8 mouse cellular contexts compared by ENCODE assay signal in genomic region chr19:60757099-60757785, GRCm38 (mm10). TPM values are rescaled to one million over a fixed set of nuclear protein-coding genes. Genes with fewer than 3 reads are reported as not detected.
DNase-seq lines count a peak whose midpoint lies in the region; ATAC-seq and TF ChIP-seq lines count a peak whose summit lies in the region.

No protein-coding gene starts in this region.

- no peak for DNase-seq in heart, postnatal 0 days (ENCODE audit: low spot score)
- DNase-seq in heart, postnatal 14 days = no peak
- no peak for DNase-seq in MEL (ENCODE audit: low read depth, low spot score)
- DNase-seq in embryo, embryonic 10 days (ENCODE audit: low spot score) = no peak
- no peak for DNase-seq in layer of hippocampus, postnatal 14 days (ENCODE audit: low spot score in 2 of 2)
- DNase-seq in layer of hippocampus, adult 18-20 months (ENCODE audit: low spot score in 2 of 2) = no peak

- no peaks in the 10 kb centered on the region for H3K27me3 ChIP-seq in heart, postnatal 0 days (ENCODE audit: control insufficient read depth, insufficient read depth, low read length)
- H3K27me3 ChIP-seq in MEL (ENCODE audit: control insufficient read depth in 1 of 2, insufficient read depth in 2 of 2, low read length in 2 of 2) = no peaks in the 10 kb centered on the region

- 0 out of 4 replicates have a peak, but pooled peaks of 1 of the 2 experiments have one; percentile 37 for TF ChIP-seq POLR2A in MEL (IDR thresholded peaks at IDR 0.05; ENCODE audit: control insufficient read depth in 1 of 2, insufficient read depth in 1 of 2, low read depth in 1 of 2, low read length in 2 of 2, poor library complexity in 1 of 2)

- H3K9me3 ChIP-seq in heart, postnatal 0 days (replicated peaks; ENCODE audit: control insufficient read depth, low read length) = no peaks in the 10 kb centered on the region
- H3K9me3 ChIP-seq in MEL (replicated peaks; ENCODE audit: insufficient read depth, low read length) = no peaks in the 10 kb centered on the region

- WGBS in heart, postnatal 0 days = 7% methylated on average over 25 of the region's 25 CpGs

- no peak for TF ChIP-seq EP300 in heart, postnatal 0 days (IDR thresholded peaks at IDR 0.05; ENCODE audit: low read depth)
- TF ChIP-seq EP300 in MEL (IDR thresholded peaks at IDR 0.05; ENCODE audit: low read depth in 1 of 2, low read length in 2 of 2) = peak in 1 of 2 experiments; percentile 17; a peak in 2 of 4 replicates

- peak overlapping the region; percentile 77 for H3K4me3 ChIP-seq in heart, postnatal 0 days (ENCODE audit: low read depth, low read length)
- peak overlapping the region; percentile 68 to 88 for H3K4me3 ChIP-seq in MEL (ENCODE audit: control insufficient read depth in 1 of 2, insufficient read depth in 1 of 2, low read depth in 2 of 2, low read length in 2 of 2)

- no peak for ATAC-seq in heart, postnatal 0 days (ENCODE audit: insufficient read depth, low read depth)
- peak; percentile 2; the same call in 1 of the 2 replicates for ATAC-seq in granulocyte monocyte progenitor cell, adult 5-6 weeks (replicated peaks; ENCODE audit: poor library complexity, severe bottlenecking)
- peak; percentile 13 for ATAC-seq in megakaryocyte-erythroid progenitor cell, adult 5-6 weeks (replicated peaks; ENCODE audit: low FRiP score, low TSS enrichment, poor library complexity, severe bottlenecking)

- H3K79me2 ChIP-seq in MEL (ENCODE audit: control insufficient read depth, insufficient read depth, low read length, poor library complexity) = peaks cover 6% of the 10 kb centered on the region; the same call in 1 of the 2 replicates

- no peaks in the 10 kb centered on the region for H3K4me1 ChIP-seq in heart, postnatal 0 days (ENCODE audit: control insufficient read depth, insufficient read depth)
- H3K4me1 ChIP-seq in MEL (ENCODE audit: control insufficient read depth in 1 of 2, insufficient read depth in 2 of 2, low read length in 2 of 2) = peaks cover 0 to 4% of the 10 kb centered on the region in 2 experiments; a peak in 1 of 4 replicates

- no peak for TF ChIP-seq RAD21 in MEL (IDR thresholded peaks at IDR 0.05; ENCODE audit: low read depth, low read length)

- no peak overlapping the region for H3K9ac ChIP-seq in heart, postnatal 0 days (replicated peaks; ENCODE audit: low read depth, low read length)
- H3K9ac ChIP-seq in MEL (ENCODE audit: control insufficient read depth, low read depth, low read length, poor library complexity, severe bottlenecking) = peak overlapping the region; percentile 91

- intact Hi-C loops in heart, postnatal 14 days (cut with DNase I) = no loop called here

- peaks cover 13% of the 10 kb centered on the region for H3K36me3 ChIP-seq in heart, postnatal 0 days (replicated peaks; ENCODE audit: control insufficient read depth, insufficient read depth, low read length)
- H3K36me3 ChIP-seq in MEL (ENCODE audit: control insufficient read depth in 1 of 2, insufficient read depth in 2 of 2, low read length in 2 of 2) = peaks cover 12 to 22% of the 10 kb centered on the region in 2 experiments

- no peak overlapping the region for H3K27ac ChIP-seq in heart, postnatal 0 days (ENCODE audit: low read depth)
- H3K27ac ChIP-seq in MEL (ENCODE audit: control insufficient read depth, low read depth, low read length) = peak overlapping the region; percentile 0

- TF ChIP-seq CTCF in heart, postnatal 0 days (IDR thresholded peaks at IDR 0.05; ENCODE audit: low read depth) = no peak
- no peak for TF ChIP-seq CTCF in MEL (IDR thresholded peaks at IDR 0.05 in 2 of 3, conservative IDR thresholded peaks at IDR 0.05 in 1 of 3; ENCODE audit: control insufficient read depth in 1 of 3, insufficient read depth in 1 of 3, low read depth in 2 of 3, low read length in 3 of 3, poor library complexity in 1 of 3, severe bottlenecking in 1 of 3)

- peak overlapping the region; percentile 100 for H3K4me2 ChIP-seq in heart, postnatal 0 days (ENCODE audit: low read depth, low read length)

TF ChIP-seq in MEL, 35 proteins besides CTCF, POLR2A, EP300 and RAD21 (continues in another document):
- TF ChIP-seq MYB (IDR thresholded peaks at IDR 0.05; ENCODE audit: low read depth, low read length) = no peak
- no peak for TF ChIP-seq ETS1 (IDR thresholded peaks at IDR 0.05; ENCODE audit: low read depth, low read length)
- TF ChIP-seq TBP (IDR thresholded peaks at IDR 0.05; ENCODE audit: low read depth, low read length) = 0 out of 2 replicates have a peak, but pooled peaks have one; percentile 26
- no peak for TF ChIP-seq ZC3H11A (IDR thresholded peaks at IDR 0.05; ENCODE audit: low read depth, low read length)
- peak; percentile 51; the same call in 1 of the 2 replicates for TF ChIP-seq MYC (IDR thresholded peaks at IDR 0.05; ENCODE audit: low read depth, low read length)
- TF ChIP-seq ZNF384 (IDR thresholded peaks at IDR 0.05; ENCODE audit: low read depth, low read length) = no peak
- TF ChIP-seq SMC3 (IDR thresholded peaks at IDR 0.05; ENCODE audit: low read depth, low read length) = no peak; the same call in 1 of the 2 replicates
- peak; percentile 0; the same call in 1 of the 2 replicates for TF ChIP-seq BHLHE40 (IDR thresholded peaks at IDR 0.05; ENCODE audit: borderline replicate concordance, low read depth, low read length)
- TF ChIP-seq MXI1 (IDR thresholded peaks at IDR 0.05; ENCODE audit: low read depth, low read length) = peak; percentile 65; the same call in 1 of the 2 replicates
- TF ChIP-seq MAFK (IDR thresholded peaks at IDR 0.05; ENCODE audit: borderline replicate concordance, low read depth, low read length) = no peak
- no peak for TF ChIP-seq ELF1 (IDR thresholded peaks at IDR 0.05; ENCODE audit: low read depth, low read length)
- no peak for TF ChIP-seq GATA1 (IDR thresholded peaks at IDR 0.05; ENCODE audit: low read depth, low read length)
- no peak for TF ChIP-seq E2F4 (IDR thresholded peaks at IDR 0.05; ENCODE audit: borderline replicate concordance, low read depth, low read length)
- 0 out of 2 replicates have a peak, but pooled peaks have one; percentile 33 for TF ChIP-seq GABPA (IDR thresholded peaks at IDR 0.05; ENCODE audit: low read depth, low read length)
- TF ChIP-seq CHD2 (IDR thresholded peaks at IDR 0.05; ENCODE audit: low read length) = no peak
- TF ChIP-seq MAX (IDR thresholded peaks at IDR 0.05; ENCODE audit: low read length) = no peak
- peak; percentile 15; the same call in 1 of the 2 replicates for TF ChIP-seq ZKSCAN1 (IDR thresholded peaks at IDR 0.05; ENCODE audit: low read depth, low read length)
- TF ChIP-seq ZMIZ1 (IDR thresholded peaks at IDR 0.05; ENCODE audit: low read depth, low read length) = no peak; the same call in none of the 2 replicates
- TF ChIP-seq UBTF (IDR thresholded peaks at IDR 0.05; ENCODE audit: borderline replicate concordance, insufficient read depth, low read depth, low read length) = 0 out of 2 replicates have a peak, but pooled peaks have one; percentile 15
- peak; percentile 34; the same call in 1 of the 2 replicates for TF ChIP-seq SIN3A (IDR thresholded peaks at IDR 0.05; ENCODE audit: low read length)

RNA-seq across cellular contexts. Expression of gene Nanos1, which starts 1.5 kb away (rescaled TPM):
- total RNA-seq in heart, postnatal 0 days (2014; rRNA removed; ENCODE audit: low replicate concordance) = 1.1 and 3.1 TPM in 2 replicates
- 0.25 and 0.29 TPM in 2 replicates for polyA plus RNA-seq in heart, postnatal 0 days (2015; fragmentation: Nextera tagmentation; extraction: Ambion mirVana)
- total RNA-seq in heart, postnatal 14 days (2021) = under 1 TPM; 0.29 to 0.41 TPM
- 3.8 and 4.5 TPM in 2 replicates for total RNA-seq in MEL (2012; rRNA removed)
- polyA plus RNA-seq in MEL (2012; ENCODE audit: insufficient read depth in 1 of 2, insufficient read length in 2 of 2, low read depth in 1 of 2, low replicate concordance in 2 of 2, missing spikeins in 1 of 2) = 1 to 10 TPM in 1 of 2 experiments, not detected in 1; 4.6 TPM
- total RNA-seq in granulocyte monocyte progenitor cell, adult 5-6 weeks (2014; fragmentation: Nextera tagmentation) = 1.3 and 3.8 TPM in 2 replicates
- total RNA-seq in granulocyte monocyte progenitor cell, adult 5-6 weeks (2017) = 1.2 and 1.4 TPM in 2 replicates
- 1.2 and 2.5 TPM in 2 replicates for total RNA-seq in megakaryocyte-erythroid progenitor cell, adult 5-6 weeks (2014; fragmentation: Nextera tagmentation)
- total RNA-seq in megakaryocyte-erythroid progenitor cell, adult 5-6 weeks (2017) = 1.2 and 1.5 TPM in 2 replicates
- 10 to 100 TPM; 17.3 to 18.7 TPM for total RNA-seq in layer of hippocampus, postnatal 14 days (2021)
- 10 to 100 TPM; 18.5 TPM for total RNA-seq in layer of hippocampus, adult 18-20 months (2021)

RNA-seq across cellular contexts. Expression of gene Eif3a, which starts 33.2 kb away (rescaled TPM):
- total RNA-seq in heart, postnatal 0 days (2014; rRNA removed; ENCODE audit: low replicate concordance) = 75.1 and 75.4 TPM in 2 replicates
- 71.0 and 75.5 TPM in 2 replicates for polyA plus RNA-seq in heart, postnatal 0 days (2015; fragmentation: Nextera tagmentation; extraction: Ambion mirVana)
- total RNA-seq in heart, postnatal 14 days (2021) = 100 to 1,000 TPM; 103 to 108 TPM
- total RNA-seq in MEL (2012; rRNA removed) = 331 and 352 TPM in 2 replicates
- 100 to 1,000 TPM; 424 to 914 TPM for polyA plus RNA-seq in MEL (2012; ENCODE audit: insufficient read depth in 1 of 2, insufficient read length in 2 of 2, low read depth in 1 of 2, low replicate concordance in 2 of 2, missing spikeins in 1 of 2)
- 269 and 272 TPM in 2 replicates for total RNA-seq in granulocyte monocyte progenitor cell, adult 5-6 weeks (2014; fragmentation: Nextera tagmentation)
- total RNA-seq in granulocyte monocyte progenitor cell, adult 5-6 weeks (2017) = 334 and 405 TPM in 2 replicates
- total RNA-seq in megakaryocyte-erythroid progenitor cell, adult 5-6 weeks (2014; fragmentation: Nextera tagmentation) = 344 and 346 TPM in 2 replicates
- 570 and 597 TPM in 2 replicates for total RNA-seq in megakaryocyte-erythroid progenitor cell, adult 5-6 weeks (2017)
- total RNA-seq in layer of hippocampus, postnatal 14 days (2021) = 100 to 1,000 TPM; 117 to 118 TPM
- total RNA-seq in layer of hippocampus, adult 18-20 months (2021) = 10 to 100 TPM; 95.6 to 99.8 TPM

RNA-seq across cellular contexts. Expression of gene Fam45a, which starts 54.1 kb away (rescaled TPM):
- total RNA-seq in heart, postnatal 0 days (2014; rRNA removed; ENCODE audit: low replicate concordance) = 14.1 and 23.0 TPM in 2 replicates
- polyA plus RNA-seq in heart, postnatal 0 days (2015; fragmentation: Nextera tagmentation; extraction: Ambion mirVana) = 13.4 and 15.0 TPM in 2 replicates
- total RNA-seq in heart, postnatal 14 days (2021) = 10 to 100 TPM; 15.4 to 16.9 TPM
- total RNA-seq in MEL (2012; rRNA removed) = 12.1 and 13.0 TPM in 2 replicates
- 10 to 100 TPM in 1 of 2 experiments, not detected in 1; 20.4 TPM for polyA plus RNA-seq in MEL (2012; ENCODE audit: insufficient read depth in 1 of 2, insufficient read length in 2 of 2, low read depth in 1 of 2, low replicate concordance in 2 of 2, missing spikeins in 1 of 2)
- 27.0 and 54.3 TPM in 2 replicates for total RNA-seq in granulocyte monocyte progenitor cell, adult 5-6 weeks (2014; fragmentation: Nextera tagmentation)
- 19.8 and 19.9 TPM in 2 replicates for total RNA-seq in granulocyte monocyte progenitor cell, adult 5-6 weeks (2017)
- total RNA-seq in megakaryocyte-erythroid progenitor cell, adult 5-6 weeks (2014; fragmentation: Nextera tagmentation) = 27.2 and 27.6 TPM in 2 replicates
- total RNA-seq in megakaryocyte-erythroid progenitor cell, adult 5-6 weeks (2017) = 22.0 and 38.4 TPM in 2 replicates
- 10 to 100 TPM; 29.3 to 32.1 TPM for total RNA-seq in layer of hippocampus, postnatal 14 days (2021)
- total RNA-seq in layer of hippocampus, adult 18-20 months (2021) = 10 to 100 TPM; 44.5 to 45.3 TPM
